Mouse (Mus musculus) thymus, postnatal 36 days (tissue): ENCODE results near the gene Zbtb8os.
A peak's percentile ranks its signal among the peaks of the same experiment; 100 is the strongest.

ENCODE experiments used
- DNase-seq, 2 experiments: peaks; one replicate each; pipeline ENCODE4 v3.0.0; 2022; ENCODE audit warnings: mixed read lengths in 2 of 2

Gene Zbtb8os

GRCm38 (mm10) chr4:129335216-129336074 lies at the start of gene Zbtb8os, which contains the start of gene Rbbp4:
Gene Zbtb8os (plus strand): TSS chr4:129335695.
Gene Rbbp4 (minus strand): TSS chr4:129335370.
- DNase-seq, result peak; percentile 97 to 99

- DNase-seq, result no peak
Observed at GRCm38 (mm10) chr4:129286001-129286682, 49.4 kb upstream of the Zbtb8os start.

- DNase-seq, result no peak
Observed at GRCm38 (mm10) chr4:129286683-129287471, 48.6 kb upstream of the Zbtb8os start.

GRCm38 (mm10) chr4:129287472-129287981 lies 48.0 kb upstream of the Zbtb8os start, which contains the start of gene Sync:
Gene Sync (plus strand): TSS chr4:129287617.
- no peak for DNase-seq

GRCm38 (mm10) chr4:129288067-129288466 lies 47.4 kb upstream of the Zbtb8os start:
- no peak for DNase-seq

GRCm38 (mm10) chr4:129289671-129290070 lies 45.8 kb upstream of the Zbtb8os start:
- DNase-seq, result no peak

GRCm38 (mm10) chr4:129292831-129293230 lies 42.7 kb upstream of the Zbtb8os start:
- DNase-seq, result no peak

- DNase-seq, result no peak
Observed at GRCm38 (mm10) chr4:129293702-129294101, 41.8 kb upstream of the Zbtb8os start.

GRCm38 (mm10) chr4:129295188-129295587 lies 40.3 kb upstream of the Zbtb8os start:
- no peak for DNase-seq

GRCm38 (mm10) chr4:129296066-129296465 lies 39.4 kb upstream of the Zbtb8os start:
- DNase-seq, result no peak

- no peak for DNase-seq
Observed at GRCm38 (mm10) chr4:129297724-129298123, 37.8 kb upstream of the Zbtb8os start.

- DNase-seq, result no peak
Observed at GRCm38 (mm10) chr4:129299121-129299520, 36.4 kb upstream of the Zbtb8os start.

GRCm38 (mm10) chr4:129303401-129303800 lies 32.1 kb upstream of the Zbtb8os start:
- DNase-seq, result no peak

- DNase-seq, result no peak
Observed at GRCm38 (mm10) chr4:129303816-129304215, 31.7 kb upstream of the Zbtb8os start.

GRCm38 (mm10) chr4:129304306-129304705 lies 31.2 kb upstream of the Zbtb8os start:
- no peak for DNase-seq

- no peak for DNase-seq
Observed at GRCm38 (mm10) chr4:129307936-129308335, 27.6 kb upstream of the Zbtb8os start.

- no peak for DNase-seq
Observed at GRCm38 (mm10) chr4:129313886-129314285, 21.6 kb upstream of the Zbtb8os start.

- DNase-seq, result no peak
Observed at GRCm38 (mm10) chr4:129320876-129321275, 14.6 kb upstream of the Zbtb8os start.

GRCm38 (mm10) chr4:129322042-129322441 lies 13.5 kb upstream of the Zbtb8os start:
- no peak for DNase-seq

GRCm38 (mm10) chr4:129323491-129323890 lies 12.0 kb upstream of the Zbtb8os start:
- no peak for DNase-seq

GRCm38 (mm10) chr4:129324756-129325155 lies 10.7 kb upstream of the Zbtb8os start:
- no peak for DNase-seq

GRCm38 (mm10) chr4:129326191-129326590 lies 9.3 kb upstream of the Zbtb8os start:
- DNase-seq, result no peak

GRCm38 (mm10) chr4:129332846-129333245 lies 2.6 kb upstream of the Zbtb8os start:
- no peak for DNase-seq
